In the genomic region with DNA sequence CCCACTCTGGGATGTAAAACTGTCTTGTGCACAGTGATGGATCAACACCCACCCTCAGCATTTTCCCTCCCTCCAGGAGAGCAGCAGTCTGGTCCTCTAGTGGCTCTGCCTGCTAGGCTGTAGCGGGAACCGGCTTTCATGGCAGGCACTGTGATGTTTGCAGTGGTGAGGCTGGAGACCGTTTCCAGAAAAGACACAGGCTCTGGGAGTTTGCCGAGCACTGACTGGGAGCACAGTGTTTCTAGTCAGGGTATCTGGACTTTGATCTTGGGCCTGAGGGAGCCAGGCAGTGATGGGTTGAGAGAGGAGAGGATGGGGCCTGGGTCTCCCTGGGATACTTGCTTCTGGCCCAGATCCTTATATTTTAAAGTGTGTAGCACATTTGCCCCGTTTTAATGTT, we compare ENCODE assay signal across 8 mouse cellular contexts.
DNase-seq lines count a peak whose midpoint lies in the region; ATAC-seq lines count a peak whose summit lies in the region.
"Had no signal": no experiment of that assay in that cellular context is flagged by ENCODE, and none has a peak within 500 bp of the region (broad histone marks: within the 10 kb centered on the region; RNA-seq: fewer than 3 reads in every experiment).

No protein-coding gene starts in this region.

- H3K9ac ChIP-seq in hindbrain, embryonic 15.5 days: no peak overlapping the region
- H3K9ac ChIP-seq in intestine, embryonic 15.5 days: no peak overlapping the region

- H3K36me3 ChIP-seq in hindbrain, embryonic 15.5 days: no peaks in the 10 kb centered on the region
- no peaks in the 10 kb centered on the region for H3K36me3 ChIP-seq in hindbrain, embryonic 10.5 days
- H3K36me3 ChIP-seq in intestine, embryonic 15.5 days: no peaks in the 10 kb centered on the region

- H3K4me3 ChIP-seq in hindbrain, embryonic 15.5 days: no peak overlapping the region
- no peak overlapping the region for H3K4me3 ChIP-seq in hindbrain, embryonic 10.5 days
- H3K4me3 ChIP-seq in intestine, embryonic 15.5 days (replicated peaks): no peak overlapping the region

- no peaks in the 10 kb centered on the region for H3K27me3 ChIP-seq in hindbrain, embryonic 15.5 days
- no peaks in the 10 kb centered on the region for H3K27me3 ChIP-seq in hindbrain, embryonic 10.5 days (ENCODE audit: insufficient read depth, poor library complexity, severe bottlenecking)
- H3K27me3 ChIP-seq in intestine, embryonic 15.5 days (replicated peaks): no peaks in the 10 kb centered on the region

- ATAC-seq in hindbrain, embryonic 15.5 days (ENCODE audit: low FRiP score, low read depth): no peak
- ATAC-seq in intestine, embryonic 15.5 days: no peak
- no peak for ATAC-seq in erythroblast, adult 5-6 weeks (replicated peaks; ENCODE audit: low FRiP score, poor library complexity, severe bottlenecking)

- intact Hi-C loops in left cerebral cortex, postnatal 36 days (cut with DNase I): no loop called here

- WGBS in hindbrain, embryonic 15.5 days: 59% methylated on average over 5 of the region's 5 CpGs
- WGBS in hindbrain, embryonic 10.5 days: 59% methylated on average over 5 of the region's 5 CpGs
- 44% methylated on average over 5 of the region's 5 CpGs for WGBS in intestine, embryonic 15.5 days

- H3K9me3 ChIP-seq in hindbrain, embryonic 15.5 days: no peaks in the 10 kb centered on the region
- H3K9me3 ChIP-seq in hindbrain, embryonic 10.5 days: no peaks in the 10 kb centered on the region
- no peaks in the 10 kb centered on the region for H3K9me3 ChIP-seq in intestine, embryonic 15.5 days

- peak overlapping the region; percentile 15; the same call in 1 of the 2 replicates for H3K27ac ChIP-seq in hindbrain, embryonic 15.5 days (replicated peaks)
- H3K27ac ChIP-seq in hindbrain, embryonic 10.5 days: no peak overlapping the region
- no peak overlapping the region for H3K27ac ChIP-seq in intestine, embryonic 15.5 days

- DNase-seq in hindbrain, embryonic 10.5 days (ENCODE audit: low spot score): no peak
- DNase-seq in embryo, embryonic 11 days: peak; percentile 42
- peak; percentile 27 to 34 for DNase-seq in left cerebral cortex, postnatal 36 days (ENCODE audit: low spot score in 2 of 2)
- peak; percentile 56 to 57 for DNase-seq in right cerebral cortex, postnatal 10 days (ENCODE audit: low spot score in 2 of 2)
- DNase-seq: layer of hippocampus, adult 9-11 months had no signal

- H3K4me2 ChIP-seq in hindbrain, embryonic 15.5 days: no peak overlapping the region
- H3K4me2 ChIP-seq in intestine, embryonic 15.5 days (replicated peaks): no peak overlapping the region

- peaks cover 29% of the 10 kb centered on the region for H3K4me1 ChIP-seq in hindbrain, embryonic 15.5 days (replicated peaks)
- peaks cover 15% of the 10 kb centered on the region for H3K4me1 ChIP-seq in hindbrain, embryonic 10.5 days (replicated peaks)
- peaks cover 2% of the 10 kb centered on the region; the same call in 1 of the 2 replicates for H3K4me1 ChIP-seq in intestine, embryonic 15.5 days (replicated peaks)
